Mouse (Mus musculus) ES-E14 (cell line): ENCODE data around the gene Lbx2. TPM values are rescaled to one million over a fixed set of nuclear protein-coding genes. Genes with fewer than 3 reads are reported as not detected.

ENCODE experiments used
- DNase-seq: peaks from one replicate; pipeline ENCODE4 v3.0.0-alpha.2; 2013; ENCODE audit warnings: low read depth, low spot score
- H3K27ac ChIP-seq: 2 replicates; pipeline ENCODE4 v1.5.1; 2012; ENCODE audit warnings: low read depth, mild to moderate bottlenecking, low read length, moderate library complexity, mixed read lengths; ENCODE audit not compliant: poor library complexity, insufficient read depth, severe bottlenecking
- H3K36me3 ChIP-seq: 2 replicates; pipeline ENCODE4 v1.6.1; 2012; ENCODE audit warnings: mild to moderate bottlenecking, low read length, moderate library complexity, mixed read lengths; ENCODE audit not compliant: control insufficient read depth, poor library complexity, insufficient read depth, severe bottlenecking
- H3K4me1 ChIP-seq, 2 experiments: fragments of 150-350 bp in 1 of 2; sonication (generic) in 1 of 2; 2 replicates each; pipeline ENCODE4 v1.6.1; 2012; ENCODE audit warnings: low read length in 2 of 2, mild to moderate bottlenecking in 1 of 2, mixed read lengths in 1 of 2; ENCODE audit not compliant: control insufficient read depth in 2 of 2, insufficient read depth in 2 of 2, poor library complexity in 1 of 2
- H3K4me3 ChIP-seq, 2 experiments: fragments of 150-350 bp in 1 of 2; sonication (generic) in 1 of 2; 2 replicates each; pipeline ENCODE4 v1.5.1; 2012; ENCODE audit warnings: low read length in 2 of 2, low read depth in 1 of 2, mild to moderate bottlenecking in 1 of 2, mixed read lengths in 1 of 2; ENCODE audit not compliant: insufficient read depth in 1 of 2, poor library complexity in 1 of 2, severe bottlenecking in 1 of 2
- H3K9ac ChIP-seq: 2 replicates; pipeline ENCODE4 v1.6.1; 2012; ENCODE audit warnings: low read depth, mild to moderate bottlenecking, low read length, mixed read lengths; ENCODE audit not compliant: poor library complexity, insufficient read depth, severe bottlenecking
- H3K9me3 ChIP-seq: fragments of 150-350 bp; sonication (generic); 2 replicates; pipeline ENCODE4 v1.6.1; 2012; ENCODE audit warnings: low read depth, mild to moderate bottlenecking, low read length; ENCODE audit not compliant: control insufficient read depth, insufficient read depth
- CHD2 ChIP-seq: IDR thresholded peaks from 2 replicates; pipeline ENCODE4 v1.6.1; 2014; ENCODE audit warnings: mild to moderate bottlenecking, low read depth, low read length, inconsistent platforms
- HCFC1 ChIP-seq: IDR thresholded peaks from 2 replicates; pipeline ENCODE4 v1.6.1; 2012; ENCODE audit warnings: low read length, inconsistent platforms, borderline replicate concordance; ENCODE audit not compliant: insufficient read depth
- MAFK ChIP-seq: IDR thresholded peaks from 2 replicates; pipeline ENCODE4 v1.6.1; 2014; ENCODE audit warnings: mild to moderate bottlenecking, low read depth, low read length, inconsistent platforms; ENCODE audit not compliant: insufficient read depth
- ZC3H11A ChIP-seq: IDR thresholded peaks from 2 replicates; pipeline ENCODE4 v1.6.1; 2012; ENCODE audit warnings: low read depth, mild to moderate bottlenecking, inconsistent platforms, low read length, borderline replicate concordance
- ZNF384 ChIP-seq: IDR thresholded peaks from 2 replicates; pipeline ENCODE4 v1.6.1; 2012; ENCODE audit warnings: low read depth, low read length, inconsistent platforms
- in situ Hi-C, 2 experiments: fragments of 600-800 bp; cut with MboI; formaldehyde crosslinking; loops; one replicate each; pipeline ENCODE4 v1.15.1; 2025; ENCODE audit warnings: low sequenced_read_pairs in 2 of 2, inconsistent platforms in 1 of 2; ENCODE audit not compliant: unreplicated experiment in 2 of 2
- total RNA-seq: library from RNA; depleted of rRNA; stranded (reverse); fragments of 300-350 nt; gene quantifications from 2 replicates; pipeline ENCODE4 v1.2.3, GENCODE M21; 2012

Gene Lbx2
- total RNA-seq, 1 experiment, result 0.62 TPM

DNA sequence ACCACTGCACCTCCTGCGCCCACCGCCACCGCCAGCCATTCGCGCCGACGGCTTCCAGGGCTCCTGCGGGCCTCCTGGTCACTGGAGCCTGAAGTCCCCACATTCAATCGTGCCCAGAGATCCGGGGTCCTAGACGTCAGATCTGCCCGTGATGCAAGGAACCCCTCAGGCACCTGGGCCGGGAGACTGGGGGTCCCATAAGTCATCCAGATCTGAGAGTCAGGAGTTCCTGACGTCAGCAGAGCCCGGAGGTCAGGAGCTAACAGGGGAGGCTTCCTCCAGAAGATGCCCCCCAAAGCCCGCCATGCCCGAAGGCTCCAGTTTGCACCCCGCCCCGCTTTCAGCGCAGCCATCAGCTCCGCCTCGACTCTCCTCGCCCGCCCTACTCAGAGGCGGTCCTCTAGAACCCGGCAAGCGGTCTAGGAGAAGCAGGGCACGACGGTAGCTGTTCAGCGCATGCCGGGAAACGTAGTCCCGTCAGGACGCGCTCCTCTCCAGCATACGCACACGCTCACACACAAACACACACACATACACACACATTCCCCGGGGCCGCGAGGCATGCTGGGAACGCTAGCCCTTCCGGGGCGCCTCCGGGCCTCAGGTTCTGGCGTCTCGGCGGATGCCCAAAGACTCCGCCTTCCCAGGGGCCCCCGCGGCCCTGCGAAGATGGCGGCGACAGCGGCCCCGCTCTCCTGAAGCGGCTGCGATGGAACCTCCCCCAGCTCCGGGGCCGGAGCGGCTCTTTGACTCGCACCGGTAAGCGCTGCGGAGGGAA lies 31.9 kb upstream of the Lbx2 start, which contains the start of gene Aup1:
TSS of gene Aup1 (plus strand) at position 448 of the 778 bp plus-strand sequence.
- H3K36me3 ChIP-seq, result peaks cover 19% of the 10 kb centered on the region

DNA sequence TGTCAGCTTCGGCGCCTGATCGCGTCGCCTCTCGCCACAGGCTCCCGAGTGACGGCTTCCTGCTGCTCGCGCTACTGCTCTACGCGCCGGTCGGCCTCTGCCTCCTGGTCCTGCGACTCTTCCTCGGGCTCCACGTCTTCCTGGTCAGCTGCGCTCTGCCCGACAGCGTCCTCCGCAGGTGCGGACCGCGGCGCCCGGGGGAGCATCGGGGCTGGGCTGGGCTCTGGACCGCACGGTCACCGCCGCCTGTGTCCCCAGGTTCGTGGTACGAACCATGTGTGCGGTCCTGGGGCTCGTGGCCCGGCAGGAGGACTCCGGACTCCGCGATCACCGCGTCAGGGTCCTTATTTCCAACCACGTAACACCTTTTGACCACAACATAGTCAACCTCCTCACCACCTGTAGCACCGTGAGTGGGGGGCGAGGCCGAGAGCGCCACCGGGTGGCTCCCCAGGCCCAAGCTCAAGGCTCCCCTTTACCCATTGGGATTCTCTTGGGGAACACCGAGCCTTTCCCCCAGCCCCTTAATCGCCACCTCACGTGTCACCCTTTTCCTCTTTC lies 31.2 kb upstream of the Lbx2 start, which contains the start of gene Htra2:
TSS of gene Htra2 (minus strand) at position 403 of the 561 bp plus-strand sequence.
- Histone ChIP-seq H3K4me3 (peak within 1 kb of the TSS; percentile 89 to 97), H3K36me3 (peaks cover 19% of the 10 kb centered on the region), H3K4me1 (peaks cover 0 to 9% of the 10 kb centered on the region in 2 experiments; a peak in 1 of 4 replicates), H3K9ac (peak within 1 kb of the TSS; percentile 95), H3K27ac (peak within 1 kb of the TSS; percentile 70; the same call in 1 of the 2 replicates), H3K9me3 (no peaks in the 10 kb centered on the region)
- no peak for DNase-seq
- no peak for TF ChIP-seq MAFK
- no peak for TF ChIP-seq ZNF384
- TF ChIP-seq HCFC1, result no peak
- TF ChIP-seq ZC3H11A, result no peak
- no peak for TF ChIP-seq CHD2
- in situ Hi-C loops, result loop anchor here (25.0 kb wide), 2 partner anchors 657 to 1532 kb away; partner anchors contain the start of genes Cyp26b1 (in 1 of the 2) and Vax2 (in 1 of the 2)

More for the DNA sequence above, 31.9 kb upstream of the Lbx2 start, which contains the start of gene Aup1:
- TF ChIP-seq ZC3H11A (no peak), MAFK (no peak), HCFC1 (peak; percentile 99), CHD2 (0 out of 2 replicates have a peak, but pooled peaks have one; percentile 45)
- peak; percentile 98 for DNase-seq
- no peaks in the 10 kb centered on the region for H3K9me3 ChIP-seq
- peaks cover 0 to 9% of the 10 kb centered on the region in 2 experiments; a peak in 1 of 4 replicates for H3K4me1 ChIP-seq
- in situ Hi-C loops, result loop anchor here (25.0 kb wide), 2 partner anchors 658 to 1533 kb away; partner anchors contain the start of genes Cyp26b1 (in 1 of the 2) and Vax2 (in 1 of the 2)
- H3K9ac ChIP-seq, result peak within 1 kb of the TSS; percentile 95
- H3K27ac ChIP-seq, result peak within 1 kb of the TSS; percentile 70; the same call in 1 of the 2 replicates
- peak within 1 kb of the TSS; percentile 89 to 97 for H3K4me3 ChIP-seq

DNA sequence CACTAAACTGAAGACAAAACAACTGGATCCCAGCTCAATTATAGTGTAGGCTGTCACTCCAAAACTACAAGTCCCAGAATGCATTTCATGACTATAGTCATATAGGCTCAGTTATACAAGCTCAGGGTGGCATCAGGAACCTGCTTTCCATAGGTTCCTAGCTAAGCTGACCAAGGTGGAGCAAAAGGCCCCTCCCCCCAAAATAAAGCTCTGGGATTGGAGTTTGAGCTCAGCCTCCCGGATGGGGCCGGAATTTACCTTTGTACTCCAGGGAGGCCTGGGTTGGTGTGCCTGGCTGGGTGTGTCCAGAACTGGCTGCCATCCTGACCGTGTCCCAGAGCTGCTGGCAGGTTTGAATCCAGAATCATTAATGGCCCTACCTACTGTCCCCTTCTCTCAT lies 28.4 kb upstream of the Lbx2 start, which contains the start of gene Dqx1:
TSS of gene Dqx1 (plus strand) at position 55 of the 400 bp plus-strand sequence.
- Histone ChIP-seq H3K4me1 (peaks cover 0 to 7% of the 10 kb centered on the region in 2 experiments; a peak in 1 of 4 replicates), H3K9me3 (no peaks in the 10 kb centered on the region), H3K36me3 (peaks cover 16% of the 10 kb centered on the region), H3K9ac (peak within 1 kb of the TSS; percentile 48), H3K27ac (no peak within 1 kb of the TSS), H3K4me3 (peak within 1 kb of the TSS in 1 of 2 experiments; percentile 7; a peak in 1 of 4 replicates)
- DNase-seq, result no peak
- TF ChIP-seq ZC3H11A, result no peak
- peak; percentile 94 for TF ChIP-seq HCFC1
- in situ Hi-C loops, result loop anchor here (25.0 kb wide), 2 partner anchors 655 to 1530 kb away; partner anchors contain the start of genes Cyp26b1 (in 1 of the 2) and Vax2 (in 1 of the 2)

DNA sequence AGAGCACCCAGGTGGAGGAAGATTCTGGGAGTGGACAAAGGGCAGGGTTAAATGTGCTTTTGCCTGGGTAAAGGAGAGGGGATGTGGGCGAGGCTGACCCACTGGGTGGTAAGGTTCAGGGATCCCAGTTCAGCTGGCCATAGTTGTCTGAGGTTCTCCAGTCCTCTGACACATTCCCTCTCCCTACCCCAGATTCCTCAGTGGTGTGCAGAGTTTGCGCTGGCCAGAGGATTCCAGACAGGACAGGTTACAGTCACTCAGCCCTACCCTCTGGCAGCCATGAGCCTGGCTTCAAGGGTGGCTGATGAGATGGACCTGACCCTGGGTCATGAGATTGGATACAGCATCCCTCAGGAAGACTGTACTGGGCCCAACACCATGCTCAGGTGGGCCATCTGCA lies 27.4 kb upstream of the Lbx2 start:
- TF ChIP-seq ZC3H11A (no peak), HCFC1 (no peak), CHD2 (no peak), MAFK (no peak), ZNF384 (no peak)

More for the DNA sequence above, 27.4 kb upstream of the Lbx2 start:
- Histone ChIP-seq H3K36me3 (peaks cover 16% of the 10 kb centered on the region), H3K27ac (no peak overlapping the region), H3K9ac (no peak overlapping the region), H3K9me3 (no peaks in the 10 kb centered on the region), H3K4me1 (peaks cover 0 to 7% of the 10 kb centered on the region in 2 experiments; a peak in 1 of 4 replicates), H3K4me3 (no peak overlapping the region)
- in situ Hi-C loops, result loop anchor here (25.0 kb wide), 2 partner anchors 654 to 1529 kb away; partner anchors contain the start of genes Cyp26b1 (in 1 of the 2) and Vax2 (in 1 of the 2)
- DNase-seq, result no peak
